Mouse (Mus musculus): ENCODE results near the gene Acadm. TPM values are rescaled to one million over a fixed set of nuclear protein-coding genes. Genes with fewer than 3 reads are reported as not detected.

Acadm gene
- total and polyA plus RNA-seq, 2 experiments from 2014 or later, result 42.1 to 71.9 TPM

- TF ChIP-seq CTCF (IDR thresholded peaks at IDR 0.05; ENCODE audit: low read depth), result no peak
- Histone ChIP-seq H3K27me3 (ENCODE audit: insufficient read depth, low read length) (no peaks in the 10 kb centered on the region), H3K9me3 (ENCODE audit: low read length) (no peaks in the 10 kb centered on the region), H3K9ac (replicated peaks; ENCODE audit: low read length) (no peak overlapping the region), H3K4me3 (ENCODE audit: low read length) (no peak overlapping the region), H3K36me3 (ENCODE audit: insufficient read depth, low read length) (no peaks in the 10 kb centered on the region), H3K4me1 (ENCODE audit: insufficient read depth, low read length) (no peaks in the 10 kb centered on the region), H3K27ac (no peak overlapping the region), H3K4me2 (ENCODE audit: low read depth, low read length) (no peak overlapping the region)
- ATAC-seq, result no peak
- DNase-seq (ENCODE audit: low spot score), result no peak
- 78% methylated on average over 7 of the region's 8 CpGs for WGBS
Measured at GRCm38 (mm10) chr3:153889188-153889781, 55.1 kb downstream of the Acadm start.

GRCm38 (mm10) chr3:153888141-153888540 lies 56.3 kb downstream of the Acadm start:
- no peak for DNase-seq (ENCODE audit: low spot score)
- H3K4me1 ChIP-seq (ENCODE audit: insufficient read depth, low read length), result no peaks in the 10 kb centered on the region
- no peaks in the 10 kb centered on the region for H3K9me3 ChIP-seq (ENCODE audit: low read length)
- H3K27me3 ChIP-seq (ENCODE audit: insufficient read depth, low read length), result no peaks in the 10 kb centered on the region
- 79% methylated on average over 6 of the region's 6 CpGs for WGBS
- no peak for ATAC-seq
- no peak for TF ChIP-seq CTCF (IDR thresholded peaks at IDR 0.05; ENCODE audit: low read depth)
- H3K4me2 ChIP-seq (ENCODE audit: low read depth, low read length), result no peak overlapping the region
- H3K4me3 ChIP-seq (ENCODE audit: low read length), result no peak overlapping the region
- H3K36me3 ChIP-seq (ENCODE audit: insufficient read depth, low read length), result no peaks in the 10 kb centered on the region
- H3K9ac ChIP-seq (replicated peaks; ENCODE audit: low read length), result no peak overlapping the region
- H3K27ac ChIP-seq, result no peak overlapping the region

GRCm38 (mm10) chr3:153886296-153886695 lies 58.1 kb downstream of the Acadm start:
- no peaks in the 10 kb centered on the region for H3K36me3 ChIP-seq (ENCODE audit: insufficient read depth, low read length)
- H3K27ac ChIP-seq, result no peak overlapping the region
- TF ChIP-seq CTCF (IDR thresholded peaks at IDR 0.05; ENCODE audit: low read depth), result peak; percentile 54
- no peak for DNase-seq (ENCODE audit: low spot score)
- no peaks in the 10 kb centered on the region for H3K4me1 ChIP-seq (ENCODE audit: insufficient read depth, low read length)
- H3K9me3 ChIP-seq (ENCODE audit: low read length), result no peaks in the 10 kb centered on the region
- no peak overlapping the region for H3K4me2 ChIP-seq (ENCODE audit: low read depth, low read length)
- no peak overlapping the region for H3K9ac ChIP-seq (replicated peaks; ENCODE audit: low read length)
- H3K27me3 ChIP-seq (ENCODE audit: insufficient read depth, low read length), result no peaks in the 10 kb centered on the region
- no peak overlapping the region for H3K4me3 ChIP-seq (ENCODE audit: low read length)
- no peak for ATAC-seq

Other genes starting within 250 kb of the Acadm start
- gene St6galnac3, start 219.5 kb downstream of the Acadm start, total RNA-seq (2014; rRNA removed), result 5.0 and 9.9 TPM in 2 replicates
- gene St6galnac3, start 219.5 kb downstream of the Acadm start, polyA plus RNA-seq (2015; fragmentation: Nextera tagmentation; extraction: Ambion mirVana), result 7.3 and 9.0 TPM in 2 replicates
- not detected in 2 replicates for gene Asb17, start 100.4 kb downstream of the Acadm start, total RNA-seq (2014; rRNA removed)
- gene Asb17, start 100.4 kb downstream of the Acadm start, polyA plus RNA-seq (2015; fragmentation: Nextera tagmentation; extraction: Ambion mirVana), result not detected in 2 replicates
- 0.40 and 0.68 TPM in 2 replicates for gene Msh4, start 38.5 kb downstream of the Acadm start, total RNA-seq (2014; rRNA removed)
- gene Msh4, start 38.5 kb downstream of the Acadm start, polyA plus RNA-seq (2015; fragmentation: Nextera tagmentation; extraction: Ambion mirVana), result 0.13 and 0.19 TPM in 2 replicates
- gene Rabggtb, start 31.6 kb downstream of the Acadm start, total RNA-seq (2014; rRNA removed), result 60.9 and 68.5 TPM in 2 replicates
- 62.5 and 63.3 TPM in 2 replicates for gene Rabggtb, start 31.6 kb downstream of the Acadm start, polyA plus RNA-seq (2015; fragmentation: Nextera tagmentation; extraction: Ambion mirVana)
- gene Slc44a5, start 28.8 kb upstream of the Acadm start, total RNA-seq (2014; rRNA removed), result 27.7 and 36.9 TPM in 2 replicates
- gene Slc44a5, start 28.8 kb upstream of the Acadm start, polyA plus RNA-seq (2015; fragmentation: Nextera tagmentation; extraction: Ambion mirVana), result 6.5 TPM in 2 replicates